Mouse (Mus musculus): ENCODE results near the gene Lrwd1. TPM values are rescaled to one million over a fixed set of nuclear protein-coding genes. Genes with fewer than 3 reads are reported as not detected.
A peak's percentile ranks its signal among the peaks of the same experiment; 100 is the strongest.
"Not testable (repeated sequence)": the region's sequence is repeated elsewhere in the genome, so short reads cannot be mapped to it uniquely, and the experiment has no call there.

Gene Lrwd1
- polyA plus RNA-seq, 1 experiment from 2014 or later: 18.5 TPM

DNA sequence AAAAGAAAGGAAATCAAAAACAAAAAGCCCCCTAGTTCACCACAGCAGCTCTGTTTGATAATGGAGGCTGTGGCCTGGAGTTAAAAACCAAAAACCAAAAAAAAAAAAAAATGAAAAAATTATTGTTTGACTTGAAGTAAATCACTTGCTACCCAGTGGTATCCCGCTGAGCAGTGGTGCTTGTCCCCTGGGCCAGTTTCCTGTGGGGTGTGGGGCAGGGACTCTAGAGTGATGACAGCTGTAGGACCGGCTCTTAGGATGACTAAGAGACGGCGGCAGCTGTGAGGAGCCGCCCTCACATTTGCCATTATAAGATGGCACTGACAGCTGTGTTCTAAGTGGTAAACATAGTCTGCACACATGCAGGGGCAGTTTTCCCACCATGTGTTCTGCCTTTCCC, 19.5 kb upstream of the Lrwd1 start:
- no peaks in the 10 kb centered on the region for H3K36me3 ChIP-seq (ENCODE audit: insufficient read depth, low read length)
- no peak overlapping the region for H3K9ac ChIP-seq (replicated peaks; ENCODE audit: low read depth)
- no peaks in the 10 kb centered on the region for H3K9me3 ChIP-seq (ENCODE audit: low read length)
- ATAC-seq (no peak), DNase-seq (ENCODE audit: low spot score) (no peak)
- no peaks in the 10 kb centered on the region for H3K27me3 ChIP-seq (replicated peaks; ENCODE audit: insufficient read depth, low read length)
- H3K4me2 ChIP-seq (replicated peaks; ENCODE audit: low read depth, low read length): no peak overlapping the region
- H3K27ac ChIP-seq (ENCODE audit: low read length): no peak overlapping the region
- no peak overlapping the region for H3K4me3 ChIP-seq (ENCODE audit: low read depth, low read length)
- H3K4me1 ChIP-seq (ENCODE audit: insufficient read depth, low read depth, low read length): no peaks in the 10 kb centered on the region
- TF ChIP-seq EP300 (IDR thresholded peaks at IDR 0.05) (no peak), CTCF (IDR thresholded peaks at IDR 0.05) (no peak)
- WGBS: 70% methylated on average over 5 of the region's 5 CpGs

DNA sequence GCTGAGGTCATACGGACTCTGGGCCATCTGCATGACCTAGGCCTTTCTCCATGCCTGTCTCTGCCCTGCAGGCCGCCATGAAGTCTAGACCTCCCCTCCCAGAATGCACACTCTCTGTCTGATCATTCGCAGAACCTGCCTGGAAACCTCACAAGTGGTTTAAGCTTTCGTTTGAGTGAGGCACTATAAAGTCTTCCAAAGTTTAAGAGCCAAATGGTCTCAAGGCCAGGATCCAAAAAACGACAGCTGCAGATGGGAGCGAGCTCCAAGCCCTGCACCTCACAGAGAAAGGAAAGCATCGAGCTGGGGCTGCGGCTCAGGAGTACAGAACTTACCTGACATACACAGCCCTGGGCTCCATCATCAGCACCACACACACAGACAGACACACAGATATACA, 16.5 kb upstream of the Lrwd1 start:
- Histone ChIP-seq H3K27me3 (replicated peaks; ENCODE audit: insufficient read depth, low read length) (no peaks in the 10 kb centered on the region), H3K4me2 (replicated peaks; ENCODE audit: low read depth, low read length) (no peak overlapping the region), H3K4me3 (ENCODE audit: low read depth, low read length) (no peak overlapping the region), H3K9ac (replicated peaks; ENCODE audit: low read depth) (no peak overlapping the region), H3K9me3 (ENCODE audit: low read length) (no peaks in the 10 kb centered on the region), H3K27ac (ENCODE audit: low read length) (no peak overlapping the region), H3K36me3 (ENCODE audit: insufficient read depth, low read length) (no peaks in the 10 kb centered on the region), H3K4me1 (ENCODE audit: insufficient read depth, low read depth, low read length) (no peaks in the 10 kb centered on the region)
- TF ChIP-seq CTCF (IDR thresholded peaks at IDR 0.05) (no peak), EP300 (IDR thresholded peaks at IDR 0.05) (no peak)
- 77% methylated on average over 8 of the region's 8 CpGs for WGBS
- no peak for DNase-seq (ENCODE audit: low spot score)
- no peak for ATAC-seq

- 68% methylated on average over 5 of the region's 5 CpGs for WGBS
These were observed 13.3 kb upstream of the Lrwd1 start for GRCm38 (mm10) chr5:136149134-136149576.

DNA sequence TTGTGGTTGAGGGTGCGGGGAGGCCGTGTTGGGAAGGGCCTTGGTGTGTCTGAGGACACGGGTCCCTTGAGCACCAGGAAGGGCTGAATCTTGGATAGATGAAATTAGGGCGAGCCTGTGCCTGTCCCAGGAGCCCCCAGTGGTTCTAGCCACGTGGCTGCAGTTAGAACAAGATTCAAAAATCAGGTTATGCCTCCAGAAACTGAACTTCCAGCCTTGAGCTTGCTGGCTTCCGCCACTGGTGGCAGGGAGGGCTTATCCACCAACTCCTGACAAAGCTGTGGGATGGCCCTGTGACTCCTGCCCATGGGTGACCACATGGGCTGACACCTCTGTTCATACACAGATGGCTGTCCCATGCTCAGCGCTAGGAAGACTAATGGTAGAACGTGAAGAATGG, 11.8 kb upstream of the Lrwd1 start:
- Histone ChIP-seq H3K27me3 (replicated peaks; ENCODE audit: insufficient read depth, low read length) (no peaks in the 10 kb centered on the region), H3K4me1 (ENCODE audit: insufficient read depth, low read depth, low read length) (no peaks in the 10 kb centered on the region), H3K4me2 (replicated peaks; ENCODE audit: low read depth, low read length) (no peak overlapping the region), H3K4me3 (ENCODE audit: low read depth, low read length) (no peak overlapping the region), H3K9ac (replicated peaks; ENCODE audit: low read depth) (no peak overlapping the region), H3K27ac (ENCODE audit: low read length) (no peak overlapping the region), H3K9me3 (ENCODE audit: low read length) (no peaks in the 10 kb centered on the region), H3K36me3 (ENCODE audit: insufficient read depth, low read length) (no peaks in the 10 kb centered on the region)
- no peak for TF ChIP-seq EP300 (IDR thresholded peaks at IDR 0.05)
- no peak for TF ChIP-seq CTCF (IDR thresholded peaks at IDR 0.05)
- no peak for ATAC-seq
- 66% methylated on average over 8 of the region's 8 CpGs for WGBS
- DNase-seq (ENCODE audit: low spot score): no peak

More at GRCm38 (mm10) chr5:136149134-136149576, 13.3 kb upstream of the Lrwd1 start:
- H3K4me1 ChIP-seq (ENCODE audit: insufficient read depth, low read depth, low read length); H3K9ac ChIP-seq (replicated peaks; ENCODE audit: low read depth); H3K27me3 ChIP-seq (replicated peaks; ENCODE audit: insufficient read depth, low read length); H3K9me3 ChIP-seq (ENCODE audit: low read length); H3K36me3 ChIP-seq (ENCODE audit: insufficient read depth, low read length); ATAC-seq; H3K27ac ChIP-seq (ENCODE audit: low read length); H3K4me2 ChIP-seq (replicated peaks; ENCODE audit: low read depth, low read length); DNase-seq (ENCODE audit: low spot score); H3K4me3 ChIP-seq (ENCODE audit: low read depth, low read length): not testable (repeated sequence)

DNA sequence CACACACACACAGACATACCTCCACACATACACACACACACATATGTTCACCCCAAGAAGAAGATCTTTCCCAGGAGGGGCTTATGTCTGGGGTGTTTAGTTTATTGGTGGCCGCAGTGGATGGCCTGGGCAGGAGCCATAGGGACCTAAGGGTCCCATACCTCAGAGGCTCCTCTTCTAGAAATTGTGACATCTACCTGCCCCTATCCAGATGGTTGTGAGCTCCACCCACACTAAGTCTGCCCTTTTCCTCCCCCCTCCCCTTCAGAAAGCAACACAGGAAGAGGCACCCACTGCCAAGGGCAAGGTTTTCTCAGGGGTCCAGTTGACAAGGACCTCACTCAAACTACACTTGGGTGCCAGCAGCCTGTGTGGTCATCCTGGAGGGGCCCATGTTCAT, 11.1 kb upstream of the Lrwd1 start:
- TF ChIP-seq CTCF (IDR thresholded peaks at IDR 0.05): no peak
- no peak for TF ChIP-seq EP300 (IDR thresholded peaks at IDR 0.05)
- no peak overlapping the region for H3K4me3 ChIP-seq (ENCODE audit: low read depth, low read length)
- no peaks in the 10 kb centered on the region for H3K27me3 ChIP-seq (replicated peaks; ENCODE audit: insufficient read depth, low read length)
- H3K9ac ChIP-seq (replicated peaks; ENCODE audit: low read depth): no peak overlapping the region
- ATAC-seq: no peak
- H3K9me3 ChIP-seq (ENCODE audit: low read length): no peaks in the 10 kb centered on the region
- H3K36me3 ChIP-seq (ENCODE audit: insufficient read depth, low read length): no peaks in the 10 kb centered on the region
- H3K27ac ChIP-seq (ENCODE audit: low read length): no peak overlapping the region
- no peak for DNase-seq (ENCODE audit: low spot score)
- no peaks in the 10 kb centered on the region for H3K4me1 ChIP-seq (ENCODE audit: insufficient read depth, low read depth, low read length)
- WGBS: 93% methylated on average over 1 of the region's 1 CpGs
- no peak overlapping the region for H3K4me2 ChIP-seq (replicated peaks; ENCODE audit: low read depth, low read length)

DNA sequence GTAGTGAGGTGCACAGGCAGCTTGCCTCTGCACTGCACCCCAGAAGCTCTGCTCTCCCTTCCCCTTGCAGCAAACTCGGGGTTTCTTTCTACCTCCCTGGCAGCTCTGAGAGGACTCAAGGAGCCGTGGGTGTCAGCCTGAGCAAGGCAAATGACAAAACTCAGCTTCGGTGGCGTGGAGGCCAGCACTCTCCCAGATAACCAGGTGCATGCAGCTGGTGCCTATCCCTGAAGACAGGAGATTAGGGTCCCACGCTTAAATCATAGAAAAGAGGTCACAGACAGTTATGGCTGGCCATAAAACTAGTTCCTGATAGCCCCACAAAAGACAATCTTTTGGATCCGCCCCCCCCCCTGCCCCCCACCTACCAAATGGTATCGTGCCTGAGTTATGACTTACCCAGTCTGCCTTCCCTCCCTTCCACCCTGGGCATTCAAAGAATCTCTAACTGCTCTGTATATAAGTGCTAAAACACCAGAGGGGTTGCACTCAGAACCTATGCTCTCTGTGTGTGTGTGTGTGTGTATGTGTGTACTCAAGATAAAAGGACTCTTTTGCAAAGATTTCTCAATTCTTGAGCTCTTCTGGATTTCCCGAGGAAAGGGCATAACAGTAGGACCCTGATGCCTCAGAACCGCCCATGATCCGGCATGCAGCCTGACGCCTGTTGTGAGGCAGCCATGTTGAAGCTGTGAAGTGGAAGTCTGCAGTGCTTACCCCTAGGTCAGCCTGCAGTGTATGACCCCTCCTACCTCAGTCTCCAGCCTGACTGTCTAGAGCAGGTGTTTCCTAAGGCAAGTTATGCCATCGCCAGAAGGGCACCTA, 8.9 kb upstream of the Lrwd1 start:
- 41% methylated on average over 12 of the region's 12 CpGs for WGBS
- H3K27me3 ChIP-seq (replicated peaks; ENCODE audit: insufficient read depth, low read length): no peaks in the 10 kb centered on the region
- H3K4me1 ChIP-seq (ENCODE audit: insufficient read depth, low read depth, low read length): no peaks in the 10 kb centered on the region
- no peak overlapping the region for H3K4me2 ChIP-seq (replicated peaks; ENCODE audit: low read depth, low read length)
- DNase-seq (ENCODE audit: low spot score): peak; percentile 51
- no peaks in the 10 kb centered on the region for H3K9me3 ChIP-seq (ENCODE audit: low read length)
- TF ChIP-seq CTCF (IDR thresholded peaks at IDR 0.05) (no peak), EP300 (IDR thresholded peaks at IDR 0.05) (no peak)
- no peak overlapping the region for H3K9ac ChIP-seq (replicated peaks; ENCODE audit: low read depth)
- H3K27ac ChIP-seq (ENCODE audit: low read length): no peak overlapping the region
- peak; percentile 79 for ATAC-seq
- H3K36me3 ChIP-seq (ENCODE audit: insufficient read depth, low read length): 0 out of 2 replicates have a peak, but pooled peaks cover 14% of the 10 kb centered on the region
- no peak overlapping the region for H3K4me3 ChIP-seq (ENCODE audit: low read depth, low read length)

All from lung, postnatal 0 days (tissue).